Mouse (Mus musculus) heart, embryonic 10.5 days (tissue): ENCODE results near the gene Rnase9. TPM values are rescaled to one million over a fixed set of nuclear protein-coding genes. Genes with fewer than 3 reads are reported as not detected.
A peak's percentile ranks its signal among the peaks of the same experiment; 100 is the strongest.
"Not testable (repeated sequence)": the region's sequence is repeated elsewhere in the genome, so short reads cannot be mapped to it uniquely, and the experiment has no call there.

Experiments used
- DNase-seq: peaks from one replicate; pipeline ENCODE4 v3.0.0-alpha.2; 2017; ENCODE audit warnings: low spot score
- H3K27ac ChIP-seq: fragments of 300-500 bp; sonication (generic); 2 replicates; pipeline ENCODE4 v1.5.1; 2016; ENCODE audit warnings: mild to moderate bottlenecking
- H3K27me3 ChIP-seq: fragments of 300-500 bp; sonication (generic); 2 replicates; pipeline ENCODE4 v1.6.1; 2016; ENCODE audit warnings: mild to moderate bottlenecking; ENCODE audit not compliant: poor library complexity, insufficient read depth, severe bottlenecking
- H3K36me3 ChIP-seq: fragments of 300-500 bp; sonication (generic); 2 replicates; pipeline ENCODE4 v1.6.1; 2016; ENCODE audit warnings: mild to moderate bottlenecking, moderate library complexity
- H3K4me1 ChIP-seq: fragments of 300-500 bp; sonication (generic); 2 replicates; pipeline ENCODE4 v1.6.1; 2016; ENCODE audit warnings: mild to moderate bottlenecking
- H3K4me3 ChIP-seq: fragments of 300-500 bp; sonication (generic); 2 replicates; pipeline ENCODE4 v1.5.1; 2016; ENCODE audit warnings: mild to moderate bottlenecking, moderate library complexity
- H3K9me3 ChIP-seq: fragments of 300-500 bp; sonication (generic); 2 replicates; pipeline ENCODE4 v1.6.1; 2016; ENCODE audit warnings: mild to moderate bottlenecking, moderate library complexity
- WGBS: fragments of 180-500 bp; shearing (Covaris S2); methylation state at CpG from one replicate; pipeline ENCODE4 v1.1.7; 2016; 5-methylcytosine and 5-hydroxymethylcytosine counted together
- polyA plus RNA-seq: library from polyadenylated mRNA; unstranded; fragments of >200 nt; fragmentation: Nextera tagmentation; extraction: Ambion mirVana; gene quantifications from 2 replicates; pipeline ENCODE4 v1.2.1, GENCODE M21; 2016

Rnase9 gene
- polyA plus RNA-seq, 1 experiment from 2014 or later = not detected

GRCm38 (mm10) chr14:51027387-51028155, 14.1 kb downstream of the Rnase9 start:
- Histone ChIP-seq H3K4me3 (no peak overlapping the region), H3K9me3 (no peaks in the 10 kb centered on the region), H3K27me3 (no peaks in the 10 kb centered on the region), H3K36me3 (no peaks in the 10 kb centered on the region), H3K27ac (no peak overlapping the region), H3K4me1 (no peaks in the 10 kb centered on the region)
- WGBS = 60% methylated on average over 3 of the region's 3 CpGs
- no peak for DNase-seq

DNA sequence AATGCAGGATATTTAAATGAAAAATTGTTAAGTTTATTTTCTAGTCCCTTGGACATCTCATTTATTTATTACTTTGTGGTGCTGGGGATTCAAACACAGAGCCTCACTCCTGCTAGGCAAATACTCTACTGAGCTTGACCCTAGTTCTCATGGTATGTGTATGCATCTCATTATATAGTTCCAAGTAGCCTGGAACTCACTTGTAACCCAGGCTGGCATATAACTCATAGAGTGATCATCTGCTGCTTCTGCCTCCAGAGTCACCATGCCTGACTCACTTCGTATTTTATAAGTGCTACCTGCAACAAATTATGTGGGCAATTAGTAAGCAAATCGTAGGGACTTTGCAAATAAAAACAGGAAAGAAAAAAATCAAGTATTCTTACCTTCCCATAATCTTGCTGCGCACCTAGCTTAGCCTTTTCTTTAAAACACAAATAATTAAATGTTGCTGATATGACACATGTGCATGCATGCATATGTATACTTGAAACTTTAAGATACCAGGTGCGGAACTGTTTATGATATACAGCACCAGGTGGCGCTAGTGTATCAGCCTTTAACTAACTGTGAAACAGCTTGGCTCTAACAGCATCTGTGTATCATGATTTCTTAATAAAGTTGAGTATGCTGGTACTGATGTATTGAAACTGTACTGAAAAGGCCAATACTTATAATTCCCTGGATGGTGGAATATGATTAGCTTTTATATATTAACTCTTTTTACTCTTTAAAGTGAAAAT, 15.1 kb downstream of the Rnase9 start:
- no peaks in the 10 kb centered on the region for H3K36me3 ChIP-seq
- H3K27me3 ChIP-seq = no peaks in the 10 kb centered on the region
- WGBS = 34% methylated on average over 5 of the region's 5 CpGs
- no peaks in the 10 kb centered on the region for H3K9me3 ChIP-seq
- H3K4me1 ChIP-seq = no peaks in the 10 kb centered on the region
- H3K27ac ChIP-seq = no peak overlapping the region
- H3K4me3 ChIP-seq = no peak overlapping the region
- no peak for DNase-seq

DNA sequence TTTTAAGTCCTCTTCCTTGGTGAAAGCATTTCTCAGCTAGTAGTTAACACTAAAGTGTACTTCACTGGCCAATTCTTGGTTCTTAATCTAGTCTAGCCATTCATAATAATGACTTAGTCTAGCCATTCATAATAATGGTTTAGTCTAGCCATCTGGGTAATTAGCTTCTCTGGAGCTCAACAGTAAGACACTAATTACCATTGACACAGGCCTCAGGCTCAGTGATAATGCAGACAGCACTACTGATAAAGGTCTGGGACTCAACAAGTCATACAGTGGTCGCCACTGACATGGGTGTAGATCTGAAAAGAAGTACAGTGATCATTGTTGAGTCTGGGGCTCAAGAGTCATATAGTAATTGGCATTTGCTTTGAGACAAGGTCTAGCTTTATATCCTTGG, 16.8 kb downstream of the Rnase9 start:
- H3K4me3 ChIP-seq = no peak overlapping the region

DNA sequence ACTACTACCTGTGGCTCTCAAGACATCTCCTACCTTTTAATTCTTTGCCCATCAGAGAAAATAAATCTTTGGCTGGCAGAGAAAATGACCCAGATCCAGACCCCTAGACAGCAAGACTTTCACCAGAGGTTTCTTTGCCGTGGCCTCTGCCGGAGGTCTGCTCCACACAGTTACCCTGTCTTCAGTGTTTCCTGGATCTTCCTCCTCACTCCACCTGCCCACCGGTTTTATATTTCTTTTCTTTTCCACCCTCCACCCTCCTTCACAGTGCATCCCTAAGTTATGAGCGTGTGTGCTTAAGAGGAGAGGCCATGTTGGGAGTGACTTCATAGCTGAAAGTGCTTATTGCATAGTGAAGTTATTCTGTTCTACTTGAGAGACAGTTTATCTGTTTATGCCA, 18.2 kb downstream of the Rnase9 start:
- Histone ChIP-seq H3K36me3 (no peaks in the 10 kb centered on the region), H3K27me3 (no peaks in the 10 kb centered on the region), H3K4me1 (no peaks in the 10 kb centered on the region), H3K4me3 (no peak overlapping the region), H3K9me3 (no peaks in the 10 kb centered on the region), H3K27ac (no peak overlapping the region)
- DNase-seq = no peak
- WGBS = 84% methylated on average over 4 of the region's 4 CpGs

More for the DNA sequence above, 16.8 kb downstream of the Rnase9 start:
- no peaks in the 10 kb centered on the region for H3K27me3 ChIP-seq
- no peaks in the 10 kb centered on the region for H3K36me3 ChIP-seq
- no peak overlapping the region for H3K27ac ChIP-seq
- H3K4me1 ChIP-seq = no peaks in the 10 kb centered on the region
- no peaks in the 10 kb centered on the region for H3K9me3 ChIP-seq
- 63% methylated on average over 1 of the region's 1 CpGs for WGBS
- DNase-seq = no peak

GRCm38 (mm10) chr14:51017256-51017655, 24.4 kb downstream of the Rnase9 start:
- Histone ChIP-seq H3K27me3 (no peaks in the 10 kb centered on the region), H3K27ac (no peak overlapping the region)
- 63% methylated on average over 3 of the region's 3 CpGs for WGBS

GRCm38 (mm10) chr14:51015780-51016179, 25.9 kb downstream of the Rnase9 start:
- no peaks in the 10 kb centered on the region for H3K36me3 ChIP-seq
- no peak overlapping the region for H3K4me3 ChIP-seq
- H3K27me3 ChIP-seq = no peaks in the 10 kb centered on the region
- H3K4me1 ChIP-seq = no peaks in the 10 kb centered on the region
- no peak overlapping the region for H3K27ac ChIP-seq
- H3K9me3 ChIP-seq = no peaks in the 10 kb centered on the region
- DNase-seq = no peak

More at GRCm38 (mm10) chr14:51017256-51017655, 24.4 kb downstream of the Rnase9 start:
- no peak for DNase-seq
- no peaks in the 10 kb centered on the region for H3K9me3 ChIP-seq
- no peaks in the 10 kb centered on the region for H3K36me3 ChIP-seq
- no peak overlapping the region for H3K4me3 ChIP-seq
- no peaks in the 10 kb centered on the region for H3K4me1 ChIP-seq

- WGBS = 80% methylated on average over 3 of the region's 3 CpGs
Observed at GRCm38 (mm10) chr14:51014724-51015123, 26.9 kb downstream of the Rnase9 start.

GRCm38 (mm10) chr14:51009572-51009971, 32.1 kb downstream of the Rnase9 start:
- WGBS = 79% methylated on average over 6 of the region's 6 CpGs

More at GRCm38 (mm10) chr14:51014724-51015123, 26.9 kb downstream of the Rnase9 start:
- H3K27me3 ChIP-seq, H3K4me3 ChIP-seq, H3K36me3 ChIP-seq, H3K27ac ChIP-seq, H3K9me3 ChIP-seq, DNase-seq, H3K4me1 ChIP-seq: not testable (repeated sequence)

GRCm38 (mm10) chr14:51008781-51009180, 32.9 kb downstream of the Rnase9 start:
- H3K36me3 ChIP-seq = no peaks in the 10 kb centered on the region
- peaks cover 12% of the 10 kb centered on the region for H3K4me1 ChIP-seq
- H3K27ac ChIP-seq = peak overlapping the region; percentile 42; the same call in 1 of the 2 replicates
- 78% methylated on average over 4 of the region's 4 CpGs for WGBS
- no peak overlapping the region for H3K4me3 ChIP-seq
- DNase-seq = no peak
- no peaks in the 10 kb centered on the region for H3K27me3 ChIP-seq
- H3K9me3 ChIP-seq = no peaks in the 10 kb centered on the region

More at GRCm38 (mm10) chr14:51009572-51009971, 32.1 kb downstream of the Rnase9 start:
- H3K9me3 ChIP-seq = no peaks in the 10 kb centered on the region
- H3K27ac ChIP-seq = no peak overlapping the region
- no peak for DNase-seq
- H3K36me3 ChIP-seq = no peaks in the 10 kb centered on the region
- peaks cover 12% of the 10 kb centered on the region for H3K4me1 ChIP-seq
- no peak overlapping the region for H3K4me3 ChIP-seq
- no peaks in the 10 kb centered on the region for H3K27me3 ChIP-seq

- WGBS = 57% methylated on average over 13 of the region's 13 CpGs
- no peaks in the 10 kb centered on the region for H3K27me3 ChIP-seq
- peak overlapping the region; percentile 53; the same call in 1 of the 2 replicates for H3K27ac ChIP-seq
- H3K4me1 ChIP-seq = peaks cover 12% of the 10 kb centered on the region
- H3K36me3 ChIP-seq = no peaks in the 10 kb centered on the region
- no peaks in the 10 kb centered on the region for H3K9me3 ChIP-seq
- no peak for DNase-seq
- H3K4me3 ChIP-seq = no peak overlapping the region
Observed at GRCm38 (mm10) chr14:51007914-51008713, 33.6 kb downstream of the Rnase9 start.

- H3K9me3 ChIP-seq = no peaks in the 10 kb centered on the region
- peak within 1 kb of the TSS; percentile 53; the same call in 1 of the 2 replicates for H3K27ac ChIP-seq
- H3K4me3 ChIP-seq = no peak within 1 kb of the TSS
- no peak for DNase-seq
- 75% methylated on average over 8 of the region's 8 CpGs for whole genome bisulfite sequencing
- H3K27me3 ChIP-seq = no peaks in the 10 kb centered on the region
- peaks cover 12% of the 10 kb centered on the region for H3K4me1 ChIP-seq
- H3K36me3 ChIP-seq = no peaks in the 10 kb centered on the region
Observed at GRCm38 (mm10) chr14:51007152-51007801, 34.4 kb downstream of the Rnase9 start, which contains the start of gene Rnase10. Gene Rnase10 (plus strand): TSS chr14:51007751.

DNA sequence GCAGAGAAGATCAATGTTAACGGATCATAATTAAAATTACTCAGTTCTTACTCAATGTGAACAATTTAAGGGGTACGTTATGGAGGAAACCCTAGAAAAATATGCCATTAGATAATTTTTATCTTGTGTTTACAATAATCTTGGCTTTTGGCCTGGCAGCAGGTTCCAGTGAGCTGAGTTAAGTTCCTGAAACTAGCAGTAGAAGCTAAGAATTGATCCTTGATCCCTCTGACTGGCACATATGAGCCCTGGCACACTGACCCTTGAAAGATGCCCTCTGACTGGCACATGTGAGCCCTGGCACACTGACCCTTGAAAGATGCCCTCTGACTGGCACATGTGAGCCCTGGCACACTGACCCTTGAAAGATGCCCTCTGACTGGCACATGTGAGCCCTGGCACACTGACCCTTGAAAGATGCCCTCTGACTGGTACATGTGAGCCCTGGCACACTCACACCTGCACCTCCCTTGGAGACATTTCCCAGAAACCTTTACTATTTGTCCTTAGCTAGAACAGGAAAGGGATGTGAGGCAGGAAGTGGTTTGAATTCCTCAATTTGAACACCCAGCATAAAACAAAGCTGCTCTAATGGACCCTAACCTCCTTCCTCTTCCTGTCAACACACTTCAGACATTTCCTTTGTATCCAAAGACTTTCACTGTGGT, 43.5 kb downstream of the Rnase9 start:
- no peaks in the 10 kb centered on the region for H3K27me3 ChIP-seq
- H3K9me3 ChIP-seq = no peaks in the 10 kb centered on the region
- no peaks in the 10 kb centered on the region for H3K36me3 ChIP-seq
- DNase-seq = no peak
- no peaks in the 10 kb centered on the region for H3K4me1 ChIP-seq
- H3K27ac ChIP-seq = no peak overlapping the region
- H3K4me3 ChIP-seq = no peak overlapping the region
- WGBS = 66% methylated on average over 2 of the region's 2 CpGs
